Mouse (Mus musculus): ENCODE data around the gene Gm21627. TPM values are rescaled to one million over a fixed set of nuclear protein-coding genes. Genes with fewer than 3 reads are reported as not detected.

The Gm21627 gene
- polyA plus RNA-seq (2014; fragmentation: Illumina TruSeq; extraction: RNeasy Lipid Tissue Mini Kit (QIAGEN cat#74804); ENCODE audit: low replicate concordance): not detected

GRCm38 (mm10) chrY:63228127-63228526 is at the start of gene Gm21627:
Gm21627 (plus strand) TSS chrY:63228427.

All from small intestine, adult 10 weeks (tissue).